Mouse (Mus musculus) liver, embryonic 16.5 days (tissue): ENCODE data around the gene Xrcc5. TPM values are rescaled to one million over a fixed set of nuclear protein-coding genes. Genes with fewer than 3 reads are reported as not detected.

Experiments used
- ATAC-seq: fragments of 200-750 bp; cut with Nextera tagmentation; 2 replicates; pipeline ENCODE4 v1.8.0; 2017; ENCODE audit warnings: low read depth, mild to moderate bottlenecking, moderate number of reproducible peaks, moderate library complexity
- H3K27ac ChIP-seq: fragments of 300-500 bp; sonication (generic); 2 replicates; pipeline ENCODE4 v1.5.1; 2014; ENCODE audit warnings: mild to moderate bottlenecking, low read length
- H3K27me3 ChIP-seq: fragments of 300-500 bp; sonication (generic); 2 replicates; pipeline ENCODE4 v1.6.1; 2014; ENCODE audit warnings: low read depth, low read length, mixed read lengths; ENCODE audit not compliant: control insufficient read depth, insufficient read depth
- H3K36me3 ChIP-seq: fragments of 300-500 bp; sonication (generic); 2 replicates; pipeline ENCODE4 v1.6.1; 2014; ENCODE audit warnings: mild to moderate bottlenecking; ENCODE audit not compliant: control insufficient read depth, insufficient read depth
- H3K4me1 ChIP-seq: fragments of 300-500 bp; sonication (generic); 2 replicates; pipeline ENCODE4 v1.6.1; 2014; ENCODE audit warnings: low read depth, low read length, mixed read lengths; ENCODE audit not compliant: control insufficient read depth
- H3K4me2 ChIP-seq: fragments of 300-500 bp; sonication (generic); 2 replicates; pipeline ENCODE4 v1.6.1; 2014; ENCODE audit warnings: low read depth, low read length, mixed read lengths
- H3K4me3 ChIP-seq: fragments of 300-500 bp; sonication (generic); 2 replicates; pipeline ENCODE4 v1.5.1; 2014; ENCODE audit warnings: low read depth, mild to moderate bottlenecking, low read length
- H3K9ac ChIP-seq: fragments of 300-500 bp; sonication (generic); 2 replicates; pipeline ENCODE4 v1.6.1; 2014; ENCODE audit warnings: low read depth, low read length
- H3K9me3 ChIP-seq: fragments of 300-500 bp; sonication (generic); replicated peaks from 2 replicates; pipeline ENCODE4 v1.6.1; 2016; ENCODE audit warnings: low read length; ENCODE audit not compliant: control insufficient read depth
- WGBS: fragments of 180-500 bp; shearing (Covaris S2); extraction: QIAGEN DNeasy Blood & Tissue Kit; methylation state at CpG from one replicate; pipeline ENCODE4 v1.1.7; 2014; ENCODE audit not compliant: insufficient replicate concordance; 5-methylcytosine and 5-hydroxymethylcytosine counted together
- polyA plus RNA-seq: library from polyadenylated mRNA; unstranded; fragments of >200 nt; fragmentation: Nextera tagmentation; extraction: Ambion mirVana; gene quantifications from 2 replicates; pipeline ENCODE4 v1.2.1, GENCODE M21; 2015

Xrcc5 gene
- polyA plus RNA-seq, 1 experiment from 2014 or later: 14.0 TPM

DNA sequence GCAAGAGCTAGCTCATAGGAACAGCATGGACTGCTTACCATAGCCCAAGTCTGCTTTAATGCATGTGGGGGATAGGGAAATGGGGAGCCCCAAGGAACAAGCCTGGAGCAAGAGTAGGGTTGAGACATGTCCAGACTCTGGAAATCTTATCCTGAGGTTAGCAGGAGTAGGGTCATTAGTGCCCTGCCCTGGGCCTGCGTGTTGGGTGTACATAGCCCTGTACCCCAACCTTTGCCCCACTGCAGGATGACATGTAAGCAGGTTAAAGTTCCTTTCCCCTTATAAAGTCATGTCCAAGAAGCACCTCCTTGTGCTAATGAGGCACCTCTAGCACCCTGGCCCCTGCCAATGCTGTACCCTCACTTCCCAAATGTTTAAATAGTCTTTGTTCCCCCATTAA is 125.4 kb downstream of the Xrcc5 start:
- H3K4me2 ChIP-seq: no peak overlapping the region
- H3K4me1 ChIP-seq: no peaks in the 10 kb centered on the region
- no peaks in the 10 kb centered on the region for H3K9me3 ChIP-seq
- H3K36me3 ChIP-seq: no peaks in the 10 kb centered on the region
- H3K27me3 ChIP-seq: no peaks in the 10 kb centered on the region
- no peak overlapping the region for H3K27ac ChIP-seq
- 80% methylated on average over 1 of the region's 1 CpGs for WGBS
- ATAC-seq: no peak
- no peak overlapping the region for H3K4me3 ChIP-seq
- H3K9ac ChIP-seq: no peak overlapping the region

- Histone ChIP-seq H3K9ac (no peak overlapping the region), H3K4me1 (no peaks in the 10 kb centered on the region), H3K36me3 (no peaks in the 10 kb centered on the region), H3K27ac (no peak overlapping the region), H3K27me3 (no peaks in the 10 kb centered on the region), H3K4me2 (no peak overlapping the region), H3K4me3 (no peak overlapping the region), H3K9me3 (no peaks in the 10 kb centered on the region)
- ATAC-seq: no peak
- WGBS: 53% methylated on average over 3 of the region's 3 CpGs
Measured at GRCm38 (mm10) chr1:72434510-72434909, 127.3 kb downstream of the Xrcc5 start.

GRCm38 (mm10) chr1:72436967-72437366 is 129.7 kb downstream of the Xrcc5 start:
- ATAC-seq: no peak
- Histone ChIP-seq H3K27me3 (no peaks in the 10 kb centered on the region), H3K4me1 (no peaks in the 10 kb centered on the region), H3K9me3 (no peaks in the 10 kb centered on the region), H3K4me3 (no peak overlapping the region), H3K9ac (no peak overlapping the region), H3K4me2 (no peak overlapping the region), H3K27ac (no peak overlapping the region), H3K36me3 (no peaks in the 10 kb centered on the region)
- WGBS: 49% methylated on average over 5 of the region's 5 CpGs

DNA sequence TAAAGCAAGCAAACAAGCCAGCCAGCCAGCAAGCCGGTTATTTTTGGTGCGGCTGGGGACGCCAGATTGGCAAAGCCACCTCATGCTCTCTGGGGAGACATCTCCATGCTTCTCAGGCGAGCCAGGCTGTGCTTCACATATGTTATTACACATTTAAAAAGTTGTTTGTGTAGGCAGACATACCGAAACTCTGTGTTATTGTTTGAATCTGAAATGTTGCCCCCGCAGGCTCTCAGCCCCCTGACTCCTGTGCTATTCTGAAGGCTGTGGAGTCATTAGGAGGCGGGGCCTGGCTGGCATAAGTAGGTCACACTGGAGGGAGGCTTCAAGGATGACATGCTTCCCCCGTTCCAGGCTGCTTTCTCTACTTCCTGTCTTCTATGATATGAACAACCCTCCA is 131.9 kb downstream of the Xrcc5 start:
- H3K36me3 ChIP-seq: no peaks in the 10 kb centered on the region
- H3K4me1 ChIP-seq: no peaks in the 10 kb centered on the region
- no peaks in the 10 kb centered on the region for H3K27me3 ChIP-seq
- no peak overlapping the region for H3K4me2 ChIP-seq
- ATAC-seq: no peak
- no peak overlapping the region for H3K27ac ChIP-seq
- WGBS: 59% methylated on average over 8 of the region's 8 CpGs
- no peak overlapping the region for H3K4me3 ChIP-seq
- H3K9ac ChIP-seq: no peak overlapping the region
- H3K9me3 ChIP-seq: no peaks in the 10 kb centered on the region

DNA sequence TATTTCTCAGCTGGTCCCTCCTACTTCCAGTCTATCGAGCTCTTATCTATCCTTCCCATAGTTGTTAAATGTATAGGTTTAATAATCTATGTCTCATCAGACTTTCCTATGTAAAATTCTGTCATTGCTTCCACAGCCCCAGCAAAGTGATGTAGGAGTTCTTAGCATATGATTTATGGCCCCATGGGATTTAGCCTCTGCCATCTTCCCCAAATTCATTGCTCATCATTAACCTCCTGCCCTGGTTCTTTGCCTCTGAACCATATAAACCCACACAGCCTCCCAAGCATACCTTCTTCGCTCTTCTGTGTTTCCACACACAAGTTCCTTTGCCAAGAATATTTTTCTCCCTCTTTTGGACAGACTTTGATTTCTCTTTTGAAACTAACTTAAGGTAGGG is 135.5 kb downstream of the Xrcc5 start:
- 64% methylated on average over 2 of the region's 2 CpGs for WGBS
- H3K9me3 ChIP-seq: no peaks in the 10 kb centered on the region
- no peak overlapping the region for H3K4me3 ChIP-seq
- H3K9ac ChIP-seq: no peak overlapping the region
- no peaks in the 10 kb centered on the region for H3K4me1 ChIP-seq
- no peak overlapping the region for H3K27ac ChIP-seq
- no peaks in the 10 kb centered on the region for H3K36me3 ChIP-seq
- H3K4me2 ChIP-seq: no peak overlapping the region
- ATAC-seq: no peak
- H3K27me3 ChIP-seq: no peaks in the 10 kb centered on the region

Other genes with a start within 250 kb of the Xrcc5 start
- gene Mreg, start 95.1 kb upstream of the Xrcc5 start, polyA plus RNA-seq: 8.0 and 8.1 TPM in 2 replicates
- 75.9 and 84.2 TPM in 2 replicates for gene Pecr, start 23.1 kb upstream of the Xrcc5 start, polyA plus RNA-seq
- gene Tmem169, start 23.1 kb upstream of the Xrcc5 start, polyA plus RNA-seq: 0.45 and 0.72 TPM in 2 replicates
- gene March4, start 229.5 kb downstream of the Xrcc5 start, polyA plus RNA-seq: not detected in 2 replicates